Mouse (Mus musculus): ENCODE data around the gene Pglyrp4. TPM values are rescaled to one million over a fixed set of nuclear protein-coding genes. Genes with fewer than 3 reads are reported as not detected.

Pglyrp4 gene
- polyA plus RNA-seq, 1 experiment from 2014 or later = 0.09 TPM

Other genes starting within 250 kb of the Pglyrp4 start
- gene Snapin, start 235.9 kb upstream of the Pglyrp4 start, polyA plus RNA-seq (2015; fragmentation: Nextera tagmentation; extraction: Ambion mirVana) = 71.6 and 78.5 TPM in 2 replicates
- gene Chtop, start 217.4 kb upstream of the Pglyrp4 start, polyA plus RNA-seq (2015; fragmentation: Nextera tagmentation; extraction: Ambion mirVana) = 126 and 134 TPM in 2 replicates
- gene S100a1, start 212.5 kb upstream of the Pglyrp4 start, polyA plus RNA-seq (2015; fragmentation: Nextera tagmentation; extraction: Ambion mirVana) = 66.9 and 75.9 TPM in 2 replicates
- gene S100a13, start 212.5 kb upstream of the Pglyrp4 start, polyA plus RNA-seq (2015; fragmentation: Nextera tagmentation; extraction: Ambion mirVana) = 34.7 and 39.0 TPM in 2 replicates
- 43.9 and 74.6 TPM in 2 replicates for gene S100a14, start 200.1 kb upstream of the Pglyrp4 start, polyA plus RNA-seq (2015; fragmentation: Nextera tagmentation; extraction: Ambion mirVana)
- 225 and 274 TPM in 2 replicates for gene S100a16, start 189.7 kb upstream of the Pglyrp4 start, polyA plus RNA-seq (2015; fragmentation: Nextera tagmentation; extraction: Ambion mirVana)
- gene S100a3, start 166.3 kb upstream of the Pglyrp4 start, polyA plus RNA-seq (2015; fragmentation: Nextera tagmentation; extraction: Ambion mirVana) = 0.77 and 1.2 TPM in 2 replicates
- not detected in 2 replicates for gene S100a2, start 136.7 kb upstream of the Pglyrp4 start, polyA plus RNA-seq (2015; fragmentation: Nextera tagmentation; extraction: Ambion mirVana)
- not detected in 2 replicates for gene Gm42674, start 125.0 kb upstream of the Pglyrp4 start, polyA plus RNA-seq (2015; fragmentation: Nextera tagmentation; extraction: Ambion mirVana)
- 13.0 and 13.6 TPM in 2 replicates for gene S100a4, start 123.1 kb upstream of the Pglyrp4 start, polyA plus RNA-seq (2015; fragmentation: Nextera tagmentation; extraction: Ambion mirVana)
- 4.5 and 6.5 TPM in 2 replicates for gene S100a5, start 118.4 kb upstream of the Pglyrp4 start, polyA plus RNA-seq (2015; fragmentation: Nextera tagmentation; extraction: Ambion mirVana)
- gene S100a6, start 114.0 kb upstream of the Pglyrp4 start, polyA plus RNA-seq (2015; fragmentation: Nextera tagmentation; extraction: Ambion mirVana) = 503 and 642 TPM in 2 replicates
- gene S100a7a, start 72.9 kb upstream of the Pglyrp4 start, polyA plus RNA-seq (2015; fragmentation: Nextera tagmentation; extraction: Ambion mirVana) = 0.61 and 2.8 TPM in 2 replicates
- 295 and 384 TPM in 2 replicates for gene S100a8, start 57.9 kb upstream of the Pglyrp4 start, polyA plus RNA-seq (2015; fragmentation: Nextera tagmentation; extraction: Ambion mirVana)
- 183 and 235 TPM in 2 replicates for gene S100a9, start 31.2 kb upstream of the Pglyrp4 start, polyA plus RNA-seq (2015; fragmentation: Nextera tagmentation; extraction: Ambion mirVana)
- gene Gm5849, start 51.0 kb downstream of the Pglyrp4 start, polyA plus RNA-seq (2015; fragmentation: Nextera tagmentation; extraction: Ambion mirVana) = not detected in 2 replicates